Mouse (Mus musculus) intestine, postnatal 0 days (tissue): ENCODE data around the gene Junb. TPM values are rescaled to one million over a fixed set of nuclear protein-coding genes. Genes with fewer than 3 reads are reported as not detected.

Source experiments
- ATAC-seq: fragments of 200-750 bp; cut with Nextera tagmentation; 2 replicates; pipeline ENCODE4 v1.8.0; 2017; ENCODE audit warnings: mild to moderate bottlenecking, moderate TSS enrichment, moderate library complexity
- H3K27ac ChIP-seq: fragments of 300-500 bp; sonication (generic); 2 replicates; pipeline ENCODE4 v1.5.1; 2014; ENCODE audit warnings: mild to moderate bottlenecking, low read depth, low read length, moderate library complexity
- H3K27me3 ChIP-seq: fragments of 300-500 bp; sonication (generic); replicated peaks from 2 replicates; pipeline ENCODE4 v1.6.1; 2014; ENCODE audit warnings: low read length, mixed read lengths; ENCODE audit not compliant: control insufficient read depth, insufficient read depth
- H3K36me3 ChIP-seq: fragments of 300-500 bp; sonication (generic); 2 replicates; pipeline ENCODE4 v1.6.1; 2014; ENCODE audit warnings: mild to moderate bottlenecking, moderate library complexity; ENCODE audit not compliant: control insufficient read depth, insufficient read depth
- H3K4me1 ChIP-seq: fragments of 300-500 bp; sonication (generic); replicated peaks from 2 replicates; pipeline ENCODE4 v1.6.1; 2014; ENCODE audit warnings: antibody characterized with exemption, low read length, mixed read lengths; ENCODE audit not compliant: control insufficient read depth, insufficient read depth
- H3K4me2 ChIP-seq: fragments of 300-500 bp; sonication (generic); replicated peaks from 2 replicates; pipeline ENCODE4 v1.6.1; 2014; ENCODE audit warnings: low read depth, mild to moderate bottlenecking, moderate library complexity
- H3K4me3 ChIP-seq: fragments of 300-500 bp; sonication (generic); 2 replicates; pipeline ENCODE4 v1.5.1; 2014; ENCODE audit warnings: low read depth, low read length
- H3K9ac ChIP-seq: fragments of 300-500 bp; sonication (generic); 2 replicates; pipeline ENCODE4 v1.6.1; 2014; ENCODE audit warnings: mild to moderate bottlenecking, low read depth, low read length
- H3K9me3 ChIP-seq: fragments of 300-500 bp; sonication (generic); 2 replicates; pipeline ENCODE4 v1.6.1; 2016; ENCODE audit warnings: mixed run types; ENCODE audit not compliant: control insufficient read depth
- CTCF ChIP-seq: sonication (generic); IDR thresholded peaks from 2 replicates; pipeline ENCODE4 v1.5.1; 2016; ENCODE audit warnings: low read depth, mild to moderate bottlenecking, control low read depth, antibody characterized with exemption, moderate library complexity
- WGBS: fragments of 180-500 bp; shearing (Covaris S2); extraction: QIAGEN DNeasy Blood & Tissue Kit; methylation state at CpG from one replicate; pipeline ENCODE4 v1.1.7; 2014; 5-methylcytosine and 5-hydroxymethylcytosine counted together
- polyA plus RNA-seq: library from polyadenylated mRNA; unstranded; fragments of >200 nt; fragmentation: Nextera tagmentation; extraction: Ambion mirVana; gene quantifications from 2 replicates; pipeline ENCODE4 v1.2.1, GENCODE M21; 2015

Junb gene
- polyA plus RNA-seq, 1 experiment from 2014 or later = 47.6 TPM

DNA sequence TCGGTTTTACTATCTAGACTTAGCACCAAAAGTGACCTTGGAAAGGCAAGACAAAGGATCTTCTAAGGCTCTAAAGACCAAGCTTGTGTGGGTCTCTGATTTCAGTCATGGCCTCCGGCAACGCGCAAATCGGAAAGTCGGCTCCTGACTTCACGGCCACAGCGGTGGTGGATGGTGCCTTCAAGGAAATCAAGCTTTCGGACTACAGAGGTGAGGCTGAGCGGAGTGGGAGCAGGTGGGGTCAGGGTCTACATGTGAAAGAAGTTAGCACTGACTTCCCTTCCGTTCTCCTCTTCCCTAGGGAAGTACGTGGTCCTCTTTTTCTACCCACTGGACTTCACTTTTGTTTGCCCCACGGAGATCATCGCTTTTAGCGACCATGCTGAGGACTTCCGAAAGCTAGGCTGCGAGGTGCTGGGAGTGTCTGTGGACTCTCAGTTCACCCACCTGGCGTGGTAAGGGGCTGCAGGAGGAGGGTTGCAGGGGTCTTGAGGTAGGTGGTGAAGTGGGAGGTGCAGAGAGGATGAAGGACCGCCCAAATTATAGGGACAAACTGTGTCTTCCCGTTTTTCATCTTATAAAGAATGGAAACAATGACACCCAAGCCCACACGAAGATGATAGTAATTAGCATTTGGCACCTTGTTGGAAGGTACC lies 8.3 kb downstream of the Junb start:
- Histone ChIP-seq H3K9ac (peak overlapping the region; percentile 81), H3K27me3 (no peaks in the 10 kb centered on the region), H3K36me3 (peaks cover 27% of the 10 kb centered on the region), H3K4me2 (peak overlapping the region; percentile 74), H3K27ac (no peak overlapping the region), H3K4me1 (0 out of 2 replicates have a peak, but pooled peaks cover 6% of the 10 kb centered on the region), H3K9me3 (no peaks in the 10 kb centered on the region), H3K4me3 (peak overlapping the region; percentile 64)
- no peak for ATAC-seq
- TF ChIP-seq CTCF = no peak
- 5% methylated on average over 21 of the region's 21 CpGs for WGBS

DNA sequence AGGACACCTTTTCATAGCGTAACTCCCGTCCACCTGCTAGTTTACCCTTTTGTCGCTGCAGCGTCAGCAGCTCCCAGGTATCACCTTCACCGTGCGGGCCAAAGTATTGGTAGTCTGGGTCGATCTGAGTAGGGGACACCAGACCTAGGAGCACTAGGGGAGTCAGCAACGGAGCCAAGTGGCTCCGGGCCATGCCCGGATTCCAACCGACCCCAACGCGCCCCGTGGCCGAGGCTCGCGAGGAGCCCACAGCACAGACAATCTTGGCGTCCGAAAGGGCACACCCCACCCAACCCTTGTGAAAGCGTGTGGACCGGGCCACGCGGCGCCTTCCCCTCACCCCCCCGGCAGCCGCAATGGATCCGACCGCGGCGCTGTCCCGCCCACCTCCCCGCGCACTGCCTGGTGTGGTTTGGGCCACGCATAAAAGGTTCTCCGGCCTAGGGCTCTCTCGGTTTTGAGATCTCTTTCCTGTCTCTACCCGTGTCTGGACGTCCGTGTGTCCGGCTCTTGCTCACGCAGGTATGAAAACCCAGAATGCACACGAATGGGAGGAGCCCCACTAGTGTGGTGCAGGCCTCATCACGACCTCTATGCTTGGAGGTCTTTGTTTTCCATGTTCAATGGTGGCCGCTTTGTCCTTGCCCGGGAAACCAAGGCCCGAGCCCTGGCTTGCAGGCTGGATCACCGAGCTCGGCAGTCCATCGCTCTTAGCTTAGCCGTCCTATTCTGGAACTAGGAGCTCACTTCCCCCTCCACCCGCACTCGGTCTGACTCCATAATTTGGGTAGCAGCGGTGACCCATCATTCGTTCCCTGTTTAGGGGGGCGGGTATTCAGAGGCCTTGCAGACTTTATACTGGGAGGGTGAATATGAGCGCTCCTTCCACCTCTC lies 9.0 kb downstream of the Junb start, which contains the start of the genes Gm49661, Prdx2 and Rnaseh2a:
Gene Gm49661 (minus strand): TSS at position 193 of the 894 bp plus-strand sequence.
Gene Prdx2 (plus strand): TSS at position 347 of the 894 bp plus-strand sequence.
Gene Rnaseh2a (minus strand): TSS at position 527 of the 894 bp plus-strand sequence.
- H3K27ac ChIP-seq = peak within 1 kb of the TSS; percentile 87
- peaks cover 27% of the 10 kb centered on the region for H3K36me3 ChIP-seq
- peaks cover 6% of the 10 kb centered on the region; the same call in 1 of the 2 replicates for H3K4me1 ChIP-seq
- H3K9ac ChIP-seq = peak within 1 kb of the TSS; percentile 81
- TF ChIP-seq CTCF = 0 out of 2 replicates have a peak, but pooled peaks have one; percentile 5
- H3K9me3 ChIP-seq = no peaks in the 10 kb centered on the region
- ATAC-seq = peak; percentile 66
- H3K27me3 ChIP-seq = no peaks in the 10 kb centered on the region
- under 1% methylated on average over 54 of the region's 56 CpGs for WGBS
- H3K4me2 ChIP-seq = peak within 1 kb of the TSS; percentile 74
- H3K4me3 ChIP-seq = peak within 1 kb of the TSS; percentile 64

DNA sequence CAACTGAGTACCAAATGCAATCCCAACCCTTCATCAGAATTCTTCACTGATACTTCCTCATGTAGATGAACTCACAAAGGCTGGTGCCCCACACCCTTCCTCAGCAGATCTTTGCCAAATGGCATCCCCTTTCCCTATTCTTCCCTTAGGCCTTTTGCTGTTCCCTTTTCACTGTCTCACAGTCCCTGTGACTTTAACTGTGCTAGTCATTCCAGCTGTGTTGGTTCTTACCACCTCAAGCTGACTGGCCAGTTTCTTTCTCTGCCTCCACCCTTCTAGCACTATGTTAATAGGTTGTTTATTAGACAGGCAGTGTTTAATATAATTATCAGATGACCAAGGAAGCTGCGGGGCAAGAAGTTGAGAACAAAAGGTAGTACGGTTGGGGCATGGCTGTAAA lies 9.9 kb downstream of the Junb start:
- Histone ChIP-seq H3K9ac (peak overlapping the region; percentile 81), H3K4me1 (peaks cover 6% of the 10 kb centered on the region; the same call in 1 of the 2 replicates), H3K4me3 (peak overlapping the region; percentile 64), H3K9me3 (no peaks in the 10 kb centered on the region), H3K27me3 (no peaks in the 10 kb centered on the region), H3K4me2 (peak overlapping the region; percentile 74), H3K27ac (peak overlapping the region; percentile 87), H3K36me3 (peaks cover 27% of the 10 kb centered on the region)
- TF ChIP-seq CTCF = no peak
- WGBS = 5% methylated on average over 2 of the region's 2 CpGs
- no peak for ATAC-seq

DNA sequence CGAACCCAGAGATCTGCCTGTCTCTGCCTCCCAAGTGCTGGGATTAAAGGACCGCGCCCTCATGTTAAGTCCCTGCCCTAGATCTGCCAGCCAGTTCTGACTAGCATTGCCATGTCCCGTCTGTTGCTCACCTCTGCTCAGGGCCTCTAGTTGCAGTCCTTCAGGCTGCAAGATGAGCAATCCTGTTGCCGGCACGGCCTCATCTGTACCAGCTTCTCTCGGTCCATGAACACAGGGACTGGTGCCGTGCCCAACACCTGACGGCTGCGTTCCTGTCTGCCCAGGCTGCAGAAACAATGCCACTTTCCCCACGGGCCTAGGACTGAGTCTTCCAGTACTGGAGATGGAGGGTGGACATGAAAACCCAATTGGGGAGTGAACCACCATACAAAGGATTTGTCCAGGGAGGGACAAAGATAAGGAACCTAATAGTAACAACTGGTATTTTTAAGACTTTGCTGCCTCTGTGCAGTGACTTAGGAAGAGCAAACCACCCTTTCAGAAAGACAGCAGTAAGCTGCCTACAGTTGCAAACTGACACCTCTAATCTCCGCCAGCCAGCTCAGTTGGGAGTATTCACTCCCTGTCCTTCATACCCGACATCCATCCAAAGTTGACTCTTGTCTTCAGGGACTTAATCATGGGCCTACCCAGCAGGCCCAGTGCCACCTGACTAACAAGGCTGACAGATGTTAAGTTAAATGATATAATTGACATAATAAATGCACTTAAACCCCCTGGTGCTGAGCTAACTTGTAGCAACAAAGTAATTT lies 10.8 kb downstream of the Junb start:
- no peak overlapping the region; the same call in 1 of the 2 replicates for H3K4me2 ChIP-seq

GRCm38 (mm10) chr8:84966603-84967002 lies 11.9 kb downstream of the Junb start:
- H3K9ac ChIP-seq = no peak overlapping the region
- peaks cover 6% of the 10 kb centered on the region; the same call in 1 of the 2 replicates for H3K4me1 ChIP-seq
- peak overlapping the region; percentile 92 for H3K4me2 ChIP-seq
- TF ChIP-seq CTCF = no peak
- 0 out of 2 replicates have a peak overlapping the region, but pooled peaks have one; percentile 15 for H3K27ac ChIP-seq
- WGBS = 21% methylated on average over 3 of the region's 3 CpGs
- no peak overlapping the region for H3K4me3 ChIP-seq
- no peaks in the 10 kb centered on the region for H3K27me3 ChIP-seq
- peaks cover 11% of the 10 kb centered on the region; the same call in 1 of the 2 replicates for H3K36me3 ChIP-seq
- no peaks in the 10 kb centered on the region for H3K9me3 ChIP-seq
- ATAC-seq = no peak

More for the DNA sequence above, 10.8 kb downstream of the Junb start:
- WGBS = 90% methylated on average over 13 of the region's 13 CpGs
- no peak for ATAC-seq
- Histone ChIP-seq H3K9me3 (no peaks in the 10 kb centered on the region), H3K27me3 (no peaks in the 10 kb centered on the region), H3K36me3 (peaks cover 22% of the 10 kb centered on the region), H3K27ac (peak overlapping the region; percentile 1; the same call in 1 of the 2 replicates), H3K9ac (no peak overlapping the region), H3K4me3 (no peak overlapping the region), H3K4me1 (peaks cover 6% of the 10 kb centered on the region; the same call in 1 of the 2 replicates)
- TF ChIP-seq CTCF = no peak
